Mouse (Mus musculus) liver, embryonic 14.5 days (tissue): ENCODE data around the gene Oas1g.

Experiments
- CTCF ChIP-seq: IDR thresholded peaks from 2 replicates; pipeline ENCODE4 v1.5.1; 2016; ENCODE audit warnings: antibody characterized with exemption, low read depth, control low read depth
- EP300 ChIP-seq: IDR thresholded peaks from 2 replicates; pipeline ENCODE4 v1.6.1; 2016; ENCODE audit warnings: antibody characterized with exemption, low read depth

DNA sequence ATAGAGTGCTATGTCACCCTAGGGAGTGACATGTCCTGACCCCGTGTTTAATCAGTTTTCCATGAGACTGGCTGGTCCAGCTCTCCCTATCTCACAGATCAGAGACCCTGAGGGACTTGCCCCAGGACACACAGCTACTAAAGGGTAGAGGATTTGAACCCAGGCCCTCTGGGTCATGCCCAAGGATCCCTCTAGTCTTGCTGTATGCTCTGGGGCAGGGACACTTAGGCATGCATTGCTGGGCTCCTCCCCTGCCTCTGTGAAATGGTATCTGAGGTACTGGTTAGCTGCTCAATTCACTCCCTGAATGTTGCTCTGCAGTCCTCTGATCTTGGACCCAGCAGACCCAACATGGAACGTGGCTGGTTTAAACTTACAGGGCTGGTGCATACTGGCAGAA lies 15.9 kb downstream of the Oas1g start:
- TF ChIP-seq CTCF (no peak), EP300 (no peak)
